Mouse (Mus musculus) ovary, adult 2 months (tissue): ENCODE measurements around the gene Nubp1. TPM values are rescaled to one million over a fixed set of nuclear protein-coding genes. Genes with fewer than 3 reads are reported as not detected.

Source experiments
- polyA plus RNA-seq: library from polyadenylated mRNA; depleted of rRNA; stranded (reverse); fragments of >200 nt; gene quantifications from 2 replicates; pipeline ENCODE4 v1.2.3, GENCODE M21; 2012; rRNA removed

Nubp1 gene
- 30.2 and 34.1 TPM in 2 replicates for polyA plus RNA-seq

DNA sequence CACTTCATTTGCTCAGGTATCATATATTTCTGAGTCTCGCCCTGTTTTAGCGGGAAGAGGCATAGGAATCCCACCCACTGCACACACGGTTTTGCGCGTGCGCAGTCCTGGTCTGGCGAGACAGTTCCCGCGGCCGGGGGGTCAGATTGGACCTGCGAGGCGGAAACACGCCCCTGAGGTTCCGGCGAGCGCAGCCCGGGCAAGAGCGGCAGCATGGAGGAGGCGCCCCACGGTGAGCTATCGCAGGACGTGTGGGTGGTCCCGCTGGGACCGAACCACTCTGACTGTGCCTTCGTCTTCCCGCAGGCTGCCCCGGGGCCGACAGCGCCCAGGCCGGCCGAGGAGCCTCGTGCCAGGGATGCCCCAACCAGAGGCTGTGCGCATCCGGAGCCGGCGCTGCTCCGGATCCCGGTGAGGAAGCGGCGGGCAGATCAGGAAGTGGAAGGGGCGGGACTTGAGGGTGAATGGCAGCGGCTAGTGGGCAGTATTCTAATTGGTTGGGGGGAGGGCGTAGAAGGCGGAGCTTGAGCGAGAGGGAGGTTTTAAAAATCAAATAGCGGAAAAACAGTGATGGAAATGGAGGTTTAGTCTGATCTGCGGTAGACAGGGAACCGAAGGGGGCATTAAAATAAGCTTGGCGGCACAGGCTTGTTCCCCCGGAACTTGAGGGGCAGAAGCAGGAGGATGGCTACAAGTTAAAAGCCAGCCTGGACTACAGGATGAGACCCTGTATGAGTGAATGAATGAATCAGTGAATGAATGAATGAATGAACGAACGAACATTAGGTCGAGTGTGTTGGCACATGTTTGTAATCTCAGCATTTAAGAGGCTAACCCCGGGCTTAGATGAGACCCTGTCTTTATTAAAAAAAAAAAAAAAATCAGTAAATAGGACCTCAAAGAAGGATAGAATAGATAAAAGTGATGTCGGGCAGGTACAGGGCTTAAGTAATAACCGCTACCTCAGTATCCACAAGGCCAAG lies at the start of gene Nubp1:
Gene Nubp1, plus strand, starts transcription at position 185 of the 983 bp plus-strand sequence.

GRCm38 (mm10) chr16:10394699-10395540 lies 16.8 kb upstream of the Nubp1 start, which contains the start of gene Tekt5:
TSS of gene Tekt5 (minus strand) at chr16:10395490.

GRCm38 (mm10) chr16:10447264-10447594 lies 35.5 kb downstream of the Nubp1 start, which contains the start of gene Tvp23a:
TSS of gene Tvp23a (minus strand) at chr16:10447362.

Other genes with a start within 250 kb of the Nubp1 start
- 0.38 TPM in 1 of 2 replicates, not detected in the other for gene Rpl39l, start 241.7 kb upstream of the Nubp1 start, polyA plus RNA-seq
- 0.13 and 0.26 TPM in 2 replicates for gene Atf7ip2, start 219.2 kb upstream of the Nubp1 start, polyA plus RNA-seq
- gene Emp2, start 98.0 kb upstream of the Nubp1 start, polyA plus RNA-seq, result 43.1 and 43.6 TPM in 2 replicates
- 0.75 and 0.89 TPM in 2 replicates for gene Tekt5, start 16.5 kb upstream of the Nubp1 start, polyA plus RNA-seq
- gene Tvp23a, start 35.4 kb downstream of the Nubp1 start, polyA plus RNA-seq, result 3.7 and 4.2 TPM in 2 replicates
- 4.7 and 4.9 TPM in 2 replicates for gene Ciita, start 68.1 kb downstream of the Nubp1 start, polyA plus RNA-seq
- gene Dexi, start 131.1 kb downstream of the Nubp1 start, polyA plus RNA-seq, result 109 and 133 TPM in 2 replicates
- 13.4 and 14.2 TPM in 2 replicates for gene Clec16a, start 133.4 kb downstream of the Nubp1 start, polyA plus RNA-seq